Mouse (Mus musculus): ENCODE results near the gene Pdk3. TPM values are rescaled to one million over a fixed set of nuclear protein-coding genes. Genes with fewer than 3 reads are reported as not detected.

The Pdk3 gene
- polyA plus RNA-seq, 1 experiment = 12.8 TPM

DNA sequence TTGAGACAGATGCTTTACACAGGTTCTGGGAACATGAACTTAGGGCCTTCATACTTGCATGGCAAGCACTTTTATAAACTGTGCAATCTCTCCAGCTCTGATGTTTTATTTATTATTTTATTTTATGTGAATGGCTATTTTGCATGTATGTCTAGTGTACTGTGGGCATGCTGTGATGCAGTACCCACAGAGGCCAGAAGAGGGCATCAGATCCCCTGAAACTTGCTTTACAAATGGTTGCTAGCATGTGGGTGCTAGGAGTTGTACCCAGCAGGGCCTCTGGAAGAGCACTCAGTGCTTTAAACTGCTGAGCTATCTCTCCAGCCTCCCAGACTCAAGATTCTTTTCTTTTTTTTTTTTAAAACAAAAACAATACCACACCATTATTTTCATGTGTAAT, 38.8 kb downstream of the Pdk3 start:
- H3K4me3 ChIP-seq (replicated peaks) = no peak overlapping the region
- H3K4me1 ChIP-seq = peaks cover 3% of the 10 kb centered on the region; the same call in 1 of the 2 replicates
- TF ChIP-seq FLI1 (IDR thresholded peaks at IDR 0.05; ENCODE audit: low read length) (no peak), GATA1 (IDR thresholded peaks at IDR 0.05; ENCODE audit: borderline replicate concordance, low read length) (no peak)
- no peaks in the 10 kb centered on the region for H3K27me3 ChIP-seq (replicated peaks)
- no peaks in the 10 kb centered on the region for H3K9me3 ChIP-seq
- H3K36me3 ChIP-seq (replicated peaks; ENCODE audit: low read length) = peaks cover 49% of the 10 kb centered on the region

DNA sequence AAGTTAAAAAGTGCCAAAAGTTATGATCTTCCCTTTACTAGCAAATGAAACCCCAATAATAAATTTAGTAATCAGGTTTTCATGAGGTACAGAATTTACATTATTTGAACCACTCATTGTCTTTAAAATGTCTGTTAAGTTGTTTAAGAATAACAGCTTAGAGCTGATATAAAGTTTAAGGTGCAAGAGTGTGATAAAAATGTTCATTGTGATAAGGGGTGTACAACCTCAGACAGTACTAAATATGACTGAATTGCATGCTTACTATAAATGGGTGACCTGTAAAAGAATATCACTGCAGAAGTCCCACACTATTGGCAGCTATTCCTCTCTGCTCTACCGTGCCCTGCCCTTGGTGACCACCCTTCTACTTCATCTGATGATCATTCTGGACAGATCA, 42.4 kb downstream of the Pdk3 start:
- Histone ChIP-seq H3K36me3 (replicated peaks; ENCODE audit: low read length) (peaks cover 55% of the 10 kb centered on the region), H3K4me1 (peaks cover 21% of the 10 kb centered on the region), H3K27me3 (replicated peaks) (peaks cover 4% of the 10 kb centered on the region), H3K9me3 (no peaks in the 10 kb centered on the region), H3K4me3 (replicated peaks) (no peak overlapping the region)
- no peak for TF ChIP-seq FLI1 (IDR thresholded peaks at IDR 0.05; ENCODE audit: low read length)
- no peak for TF ChIP-seq GATA1 (IDR thresholded peaks at IDR 0.05; ENCODE audit: borderline replicate concordance, low read length)

DNA sequence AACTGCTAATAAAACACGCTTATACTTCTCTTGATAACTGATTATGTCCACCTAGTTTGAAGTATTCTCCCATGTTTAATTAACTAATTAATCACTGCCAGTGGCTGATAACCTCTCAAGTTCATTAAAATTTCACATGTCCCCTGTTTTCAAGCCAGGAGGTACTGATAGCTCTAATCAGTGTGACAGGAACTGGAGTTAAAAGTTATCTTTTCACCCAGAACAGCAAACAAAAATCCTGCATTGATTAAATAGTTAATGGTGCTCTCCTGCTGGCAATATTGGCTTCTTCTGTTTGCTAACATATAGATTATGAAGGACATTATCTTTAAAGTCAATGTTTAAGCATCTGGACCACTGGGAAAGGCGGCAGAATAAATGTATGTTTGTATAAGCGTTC, 71.2 kb downstream of the Pdk3 start:
- Histone ChIP-seq H3K9me3 (no peaks in the 10 kb centered on the region), H3K4me1 (no peaks in the 10 kb centered on the region), H3K4me3 (replicated peaks) (no peak overlapping the region), H3K27me3 (replicated peaks) (peaks cover 7% of the 10 kb centered on the region), H3K36me3 (replicated peaks; ENCODE audit: low read length) (peaks cover 81% of the 10 kb centered on the region)
- TF ChIP-seq FLI1 (IDR thresholded peaks at IDR 0.05; ENCODE audit: low read length) = no peak
- TF ChIP-seq GATA1 (IDR thresholded peaks at IDR 0.05; ENCODE audit: borderline replicate concordance, low read length) = no peak

DNA sequence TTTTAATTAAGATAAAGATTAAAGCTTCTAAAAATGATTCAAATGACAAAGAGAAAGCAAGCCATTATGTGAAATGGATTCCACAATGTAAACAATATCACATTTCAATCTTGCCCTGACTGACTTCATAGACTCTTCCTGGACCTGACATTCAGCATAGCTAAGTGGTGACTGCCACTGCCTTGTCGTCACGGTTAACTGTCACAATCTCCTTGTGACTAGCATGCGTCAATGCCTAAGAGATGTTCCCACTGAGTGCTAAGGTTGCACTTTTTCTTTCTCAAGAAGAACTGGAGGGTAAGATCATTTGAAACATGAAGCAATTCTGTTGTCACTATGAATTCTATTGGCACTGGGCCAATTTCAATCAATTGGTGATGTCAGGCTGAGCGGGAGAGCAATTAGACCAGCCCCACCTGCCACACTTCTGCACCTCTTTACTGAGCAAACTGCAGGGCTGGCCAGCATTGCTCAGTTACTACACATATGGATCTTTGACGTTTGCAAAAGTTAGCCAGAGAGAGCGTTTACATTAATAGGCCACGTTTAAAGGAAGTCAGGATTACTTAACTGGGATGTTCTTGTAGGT, 75.0 kb downstream of the Pdk3 start:
- no peak for TF ChIP-seq FLI1 (IDR thresholded peaks at IDR 0.05; ENCODE audit: low read length)
- no peak for TF ChIP-seq GATA1 (IDR thresholded peaks at IDR 0.05; ENCODE audit: borderline replicate concordance, low read length)
- Histone ChIP-seq H3K36me3 (replicated peaks; ENCODE audit: low read length) (peaks cover 72% of the 10 kb centered on the region), H3K9me3 (peaks cover 3% of the 10 kb centered on the region; the same call in 1 of the 2 replicates), H3K4me1 (no peaks in the 10 kb centered on the region), H3K4me3 (replicated peaks) (no peak overlapping the region), H3K27me3 (replicated peaks) (peaks cover 9% of the 10 kb centered on the region)

GRCm38 (mm10) chrX:93755210-93755842, 76.7 kb downstream of the Pdk3 start:
- Histone ChIP-seq H3K4me3 (replicated peaks) (no peak overlapping the region), H3K4me1 (no peaks in the 10 kb centered on the region), H3K9me3 (peaks cover 3% of the 10 kb centered on the region; the same call in 1 of the 2 replicates), H3K36me3 (replicated peaks; ENCODE audit: low read length) (peaks cover 60% of the 10 kb centered on the region), H3K27me3 (replicated peaks) (peaks cover 11% of the 10 kb centered on the region)
- TF ChIP-seq GATA1 (IDR thresholded peaks at IDR 0.05; ENCODE audit: borderline replicate concordance, low read length) = no peak
- TF ChIP-seq FLI1 (IDR thresholded peaks at IDR 0.05; ENCODE audit: low read length) = no peak

GRCm38 (mm10) chrX:93750566-93750965, 81.4 kb downstream of the Pdk3 start:
- Histone ChIP-seq H3K27me3 (replicated peaks) (peaks cover 16% of the 10 kb centered on the region), H3K36me3 (replicated peaks; ENCODE audit: low read length) (peaks cover 66% of the 10 kb centered on the region), H3K4me1 (peaks cover 23% of the 10 kb centered on the region), H3K9me3 (peaks cover 3% of the 10 kb centered on the region; the same call in 1 of the 2 replicates), H3K4me3 (replicated peaks) (no peak overlapping the region)
- no peak for TF ChIP-seq FLI1 (IDR thresholded peaks at IDR 0.05; ENCODE audit: low read length)

DNA sequence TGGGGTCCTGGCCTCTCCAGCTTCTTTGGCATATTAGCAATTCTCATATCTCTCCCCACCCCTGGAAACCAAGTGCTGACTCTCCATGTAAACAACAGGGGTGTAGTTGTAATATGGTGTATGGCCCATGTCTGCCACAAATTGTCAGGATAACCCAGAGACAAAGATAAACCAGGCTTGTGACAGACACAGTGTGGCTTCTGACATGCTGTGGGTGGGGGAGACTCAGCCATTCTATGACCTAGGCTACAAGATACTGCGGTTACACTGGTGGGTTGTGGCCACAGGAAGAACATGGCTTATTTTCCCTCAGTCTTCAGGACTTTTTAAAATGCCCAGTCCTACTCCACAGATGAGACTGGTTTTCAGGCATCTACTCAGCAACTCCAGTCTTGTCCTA, 82.8 kb downstream of the Pdk3 start:
- no peak for TF ChIP-seq GATA1 (IDR thresholded peaks at IDR 0.05; ENCODE audit: borderline replicate concordance, low read length)
- TF ChIP-seq FLI1 (IDR thresholded peaks at IDR 0.05; ENCODE audit: low read length) = no peak
- H3K4me3 ChIP-seq (replicated peaks) = no peak overlapping the region
- peaks cover 15% of the 10 kb centered on the region for H3K27me3 ChIP-seq (replicated peaks)
- peaks cover 35% of the 10 kb centered on the region for H3K4me1 ChIP-seq
- H3K9me3 ChIP-seq = peaks cover 3% of the 10 kb centered on the region; the same call in 1 of the 2 replicates
- peaks cover 68% of the 10 kb centered on the region for H3K36me3 ChIP-seq (replicated peaks; ENCODE audit: low read length)

DNA sequence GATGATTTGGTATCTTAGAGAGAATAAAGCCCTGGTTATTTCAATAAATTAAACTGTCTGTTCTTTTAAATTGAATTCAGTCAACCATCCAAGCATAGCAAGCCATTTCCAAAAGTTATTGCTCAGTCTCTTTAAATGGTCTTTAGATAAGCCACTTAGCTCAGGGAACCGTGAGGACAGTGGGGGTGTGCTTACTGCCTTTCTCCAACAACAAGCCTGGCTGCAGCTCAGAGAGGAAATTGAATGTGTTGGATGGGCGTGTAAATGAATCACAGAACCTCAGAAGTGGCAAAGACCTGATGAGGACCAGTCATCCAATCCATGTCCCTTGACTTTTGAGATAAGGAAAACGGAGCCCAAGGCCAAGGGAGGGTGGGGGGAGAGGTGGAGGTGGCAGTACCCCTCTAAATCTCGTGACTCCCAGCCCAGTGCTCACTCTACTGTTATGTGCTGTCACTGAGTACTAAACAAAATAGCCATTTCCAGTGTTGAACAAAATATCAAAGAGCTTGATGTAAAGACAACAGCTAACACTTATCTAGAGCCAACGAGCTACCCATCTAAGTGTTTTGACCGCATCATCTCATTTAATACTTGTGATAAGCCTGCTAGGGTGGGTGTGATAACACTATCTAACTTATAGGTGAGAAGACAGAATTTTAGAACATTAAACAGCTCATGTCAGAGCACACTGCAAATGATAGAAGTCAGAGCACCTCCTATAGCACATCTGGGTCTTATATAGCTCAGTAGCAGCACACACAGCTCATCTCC, 98.8 kb downstream of the Pdk3 start:
- TF ChIP-seq GATA1 (IDR thresholded peaks at IDR 0.05; ENCODE audit: borderline replicate concordance, low read length) (no peak), FLI1 (IDR thresholded peaks at IDR 0.05; ENCODE audit: low read length) (no peak)
- peaks cover 96% of the 10 kb centered on the region for H3K36me3 ChIP-seq (replicated peaks; ENCODE audit: low read length)
- peaks cover 3% of the 10 kb centered on the region for H3K27me3 ChIP-seq (replicated peaks)
- no peaks in the 10 kb centered on the region for H3K4me1 ChIP-seq
- no peaks in the 10 kb centered on the region for H3K9me3 ChIP-seq
- no peak overlapping the region for H3K4me3 ChIP-seq (replicated peaks)

- no peak for TF ChIP-seq GATA1 (IDR thresholded peaks at IDR 0.05; ENCODE audit: borderline replicate concordance, low read length)
- H3K27me3 ChIP-seq (replicated peaks) = peaks cover 3% of the 10 kb centered on the region
- H3K4me3 ChIP-seq (replicated peaks) = no peak overlapping the region
- H3K4me1 ChIP-seq = no peaks in the 10 kb centered on the region
- H3K36me3 ChIP-seq (replicated peaks; ENCODE audit: low read length) = peaks cover 91% of the 10 kb centered on the region
- no peaks in the 10 kb centered on the region for H3K9me3 ChIP-seq
Measured at GRCm38 (mm10) chrX:93732407-93732806, 99.6 kb downstream of the Pdk3 start.

DNA sequence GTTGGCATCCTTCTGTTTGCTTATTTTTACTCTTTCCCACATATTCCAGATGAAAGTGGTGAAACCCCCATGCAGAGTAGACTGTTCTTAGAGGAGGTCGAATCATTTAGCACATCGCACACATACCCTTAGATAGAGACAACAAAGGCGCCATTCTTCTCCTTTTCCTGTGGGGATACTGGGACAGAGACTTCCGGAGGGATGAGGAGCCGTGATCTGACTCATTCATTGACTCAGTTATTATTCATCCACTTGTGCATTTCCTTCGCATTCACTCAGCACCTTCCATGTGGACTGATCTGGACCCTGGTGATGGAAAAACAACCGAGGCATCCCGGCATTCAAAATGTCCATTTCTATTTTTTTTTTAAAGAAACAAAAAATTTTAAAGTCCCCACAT, 101.1 kb downstream of the Pdk3 start:
- H3K27me3 ChIP-seq (replicated peaks) = peaks cover 3% of the 10 kb centered on the region
- no peak for TF ChIP-seq FLI1 (IDR thresholded peaks at IDR 0.05; ENCODE audit: low read length)
- TF ChIP-seq GATA1 (IDR thresholded peaks at IDR 0.05; ENCODE audit: borderline replicate concordance, low read length) = no peak

More for the DNA sequence above, 101.1 kb downstream of the Pdk3 start:
- H3K4me3 ChIP-seq (replicated peaks) = no peak overlapping the region
- H3K36me3 ChIP-seq (replicated peaks; ENCODE audit: low read length) = peaks cover 76% of the 10 kb centered on the region
- no peaks in the 10 kb centered on the region for H3K4me1 ChIP-seq
- no peaks in the 10 kb centered on the region for H3K9me3 ChIP-seq
